Mouse (Mus musculus): ENCODE measurements around the gene Mettl23.

- TF ChIP-seq CTCF (IDR thresholded peaks at IDR 0.05; ENCODE audit: low read depth) (no peak), EP300 (IDR thresholded peaks at IDR 0.05; ENCODE audit: low read depth) (no peak)
Measured at GRCm38 (mm10) chr11:116802709-116803108, 40.4 kb upstream of the Mettl23 start.

All from liver, embryonic 14.5 days (tissue).